Mouse (Mus musculus) embryo, embryonic 11.5 days (tissue): ENCODE results near the gene Fam228a.
"Not testable (repeated sequence)": the region's sequence is repeated elsewhere in the genome, so short reads cannot be mapped to it uniquely, and the experiment has no call there.

Experiments
- DNase-seq: peaks from one replicate; pipeline ENCODE4 v3.0.0-alpha.2; 2012; ENCODE audit warnings: low read depth, low spot score

The Fam228a gene

DNA sequence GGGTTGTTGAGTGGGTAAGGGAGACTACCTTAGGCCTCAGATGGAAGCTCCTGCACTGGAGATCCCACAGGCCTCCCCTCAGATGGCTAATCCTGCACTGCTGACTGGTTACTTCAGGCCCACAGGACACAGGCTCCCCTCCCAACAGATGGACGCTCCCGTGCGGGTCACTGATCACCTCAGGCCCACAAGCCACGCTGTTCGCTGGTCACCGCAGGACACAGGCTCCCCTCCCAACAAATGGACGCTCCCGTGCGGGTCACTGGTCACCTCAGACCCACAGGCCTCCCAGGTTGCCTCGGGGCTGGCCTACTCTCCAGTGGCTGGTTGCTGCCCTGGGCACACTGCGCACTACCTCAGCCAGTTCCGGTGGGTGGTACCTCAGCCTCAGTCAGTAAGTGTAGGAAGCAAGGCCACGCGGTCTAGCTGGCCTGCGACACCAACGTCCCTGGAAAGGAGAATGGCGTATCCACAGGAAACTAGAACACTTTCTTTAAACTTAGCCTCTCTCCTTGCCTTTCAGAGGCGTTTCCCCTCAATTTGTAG is at the start of gene Fam228a:
TSS of gene Fam228a (minus strand) at position 400 of the 546 bp plus-strand sequence.
- DNase-seq = no peak

DNA sequence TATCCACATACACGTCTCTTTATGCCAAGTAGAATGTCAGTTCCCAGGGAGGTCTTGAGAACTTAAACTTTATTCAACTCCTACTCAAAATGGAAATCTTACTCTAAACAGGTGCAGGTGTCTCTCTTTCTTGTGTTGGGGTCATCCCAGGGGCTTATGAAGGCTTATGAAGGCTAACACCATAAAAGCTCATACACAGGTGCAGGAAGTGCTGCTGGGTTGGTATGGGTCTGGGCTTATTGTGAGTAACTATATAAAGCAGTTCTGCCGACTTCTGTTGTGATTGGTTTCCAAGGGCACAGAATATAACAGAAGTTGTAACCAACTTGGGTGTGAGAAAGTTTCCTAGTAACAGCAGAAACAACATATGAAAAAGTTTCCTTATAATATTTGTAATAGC is 46.2 kb upstream of the Fam228a start:
- no peak for DNase-seq

DNA sequence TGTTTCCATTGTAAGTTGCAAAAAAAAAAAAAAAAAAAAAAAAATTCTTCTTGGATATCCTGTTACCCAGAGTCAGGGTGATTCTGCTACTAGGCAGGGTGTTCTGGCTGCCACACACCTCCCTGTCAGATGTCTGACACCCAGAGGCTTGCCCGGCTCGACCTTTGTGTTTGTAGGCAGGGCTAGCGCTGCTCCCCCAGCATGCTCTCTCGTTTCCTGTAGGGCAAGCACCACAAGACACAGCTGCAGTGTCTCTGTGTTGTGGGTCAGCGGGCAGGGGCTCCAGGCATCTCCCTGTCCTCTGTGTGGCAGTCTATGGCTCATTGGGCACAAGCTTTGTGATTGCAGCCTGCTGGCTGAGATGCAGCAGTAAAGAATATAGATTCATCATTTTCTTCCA is 45.4 kb upstream of the Fam228a start:
- no peak for DNase-seq

DNA sequence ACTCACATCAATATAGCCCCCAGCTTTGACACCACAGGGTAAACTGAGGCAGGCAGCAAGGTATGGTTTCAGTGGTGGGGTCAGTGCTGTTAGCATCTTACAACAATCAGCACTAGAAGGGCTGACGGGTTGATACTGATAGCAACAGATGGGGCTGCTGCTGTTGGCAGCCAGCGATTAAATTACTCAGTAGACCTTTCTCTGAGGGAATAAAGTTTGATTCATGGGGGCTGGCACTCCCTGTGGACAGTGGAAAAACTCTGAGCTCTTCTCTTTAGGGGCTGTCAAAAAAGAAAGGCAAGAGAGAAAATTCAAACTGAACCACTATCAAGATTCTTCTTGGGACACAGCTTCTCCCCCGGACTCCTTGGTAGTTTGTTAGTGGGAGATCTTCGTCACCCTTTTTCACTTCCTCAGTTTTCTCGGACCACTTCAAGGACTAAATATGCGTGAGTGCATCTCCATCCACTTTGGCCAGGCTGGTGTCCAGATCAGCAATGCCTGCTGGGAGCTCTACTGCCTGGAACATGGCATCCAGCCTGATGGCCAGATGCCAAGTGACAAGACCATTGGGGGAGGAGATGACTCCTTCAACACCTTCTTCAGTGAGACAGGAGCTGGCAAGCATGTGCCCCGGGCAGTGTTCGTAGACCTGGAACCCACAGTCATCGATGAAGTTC is 43.6 kb upstream of the Fam228a start:
- not testable (repeated sequence) for DNase-seq

DNA sequence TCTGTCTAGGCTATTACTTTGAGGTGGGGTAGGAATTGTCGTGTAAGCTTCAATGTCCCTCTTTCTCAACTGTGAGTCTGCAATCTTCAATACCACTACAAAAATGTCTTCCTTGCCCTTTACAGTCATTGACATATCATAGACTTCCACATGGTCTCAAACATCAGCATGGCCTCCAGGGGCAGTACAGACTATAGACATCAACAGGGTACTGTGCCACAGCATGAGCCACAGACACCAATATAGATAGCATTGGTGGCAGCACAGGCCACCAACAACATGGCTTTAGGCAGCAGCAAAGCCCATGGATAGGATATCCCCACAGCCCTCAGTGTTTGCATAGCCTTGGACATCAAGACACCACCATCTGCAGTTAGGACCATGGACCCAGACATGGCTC is 43.0 kb upstream of the Fam228a start:
- no peak for DNase-seq

DNA sequence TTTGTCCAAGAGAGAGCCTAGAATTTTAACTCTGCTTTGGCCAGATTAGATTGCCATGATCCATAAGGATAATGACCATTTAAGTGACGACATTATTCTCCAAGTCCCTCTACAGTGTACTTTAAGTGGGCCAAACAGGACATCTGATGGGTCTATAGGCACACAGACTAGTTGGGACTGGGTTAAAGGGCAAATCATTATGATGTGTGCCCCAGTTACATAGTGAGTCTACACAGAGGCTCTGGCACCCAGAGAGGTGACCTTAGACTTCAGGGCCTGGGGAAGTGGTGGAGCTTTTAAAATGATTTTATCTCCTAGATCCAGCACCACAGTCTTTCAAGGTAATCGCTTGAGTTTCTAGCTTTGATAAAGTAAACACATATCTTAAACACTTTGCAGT is 42.0 kb upstream of the Fam228a start:
- no peak for DNase-seq

DNA sequence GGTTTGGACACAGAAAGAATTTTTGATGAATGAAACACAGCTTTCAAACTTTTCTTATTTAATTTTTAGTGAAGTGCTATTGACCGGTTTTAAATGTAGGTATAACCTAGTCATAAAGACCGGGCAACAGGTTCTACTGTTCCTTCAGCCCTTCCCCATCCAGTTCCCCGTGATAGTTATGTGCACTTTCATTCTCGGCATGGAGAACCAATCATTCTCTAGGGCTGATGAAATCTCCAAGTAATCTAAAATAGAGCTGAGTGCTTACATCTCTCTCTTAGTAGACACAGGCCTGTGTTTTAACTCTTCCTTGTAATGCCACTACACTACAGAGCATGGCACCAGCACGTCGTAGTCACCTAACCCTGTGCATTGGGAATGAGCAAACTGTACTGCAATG is 39.5 kb upstream of the Fam228a start:
- DNase-seq = no peak

DNA sequence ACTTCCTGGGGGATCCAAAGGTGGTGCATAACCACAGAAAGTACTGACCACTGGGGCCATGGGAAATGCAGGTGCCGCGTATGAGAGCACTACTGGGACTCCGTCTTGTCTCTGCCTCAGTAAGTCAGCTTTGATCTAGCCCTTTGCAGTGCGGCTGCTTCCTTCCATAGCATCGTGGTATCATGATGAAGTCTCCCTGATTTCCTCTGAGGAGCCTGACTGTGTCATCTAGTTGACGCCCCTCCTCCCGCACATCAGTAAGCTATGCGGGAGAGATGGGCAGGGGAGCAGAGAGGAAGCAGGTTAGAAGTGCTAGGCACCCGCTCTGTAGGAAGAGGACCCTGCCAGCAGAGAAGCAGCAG is 37.3 kb upstream of the Fam228a start:
- no peak for DNase-seq

DNA sequence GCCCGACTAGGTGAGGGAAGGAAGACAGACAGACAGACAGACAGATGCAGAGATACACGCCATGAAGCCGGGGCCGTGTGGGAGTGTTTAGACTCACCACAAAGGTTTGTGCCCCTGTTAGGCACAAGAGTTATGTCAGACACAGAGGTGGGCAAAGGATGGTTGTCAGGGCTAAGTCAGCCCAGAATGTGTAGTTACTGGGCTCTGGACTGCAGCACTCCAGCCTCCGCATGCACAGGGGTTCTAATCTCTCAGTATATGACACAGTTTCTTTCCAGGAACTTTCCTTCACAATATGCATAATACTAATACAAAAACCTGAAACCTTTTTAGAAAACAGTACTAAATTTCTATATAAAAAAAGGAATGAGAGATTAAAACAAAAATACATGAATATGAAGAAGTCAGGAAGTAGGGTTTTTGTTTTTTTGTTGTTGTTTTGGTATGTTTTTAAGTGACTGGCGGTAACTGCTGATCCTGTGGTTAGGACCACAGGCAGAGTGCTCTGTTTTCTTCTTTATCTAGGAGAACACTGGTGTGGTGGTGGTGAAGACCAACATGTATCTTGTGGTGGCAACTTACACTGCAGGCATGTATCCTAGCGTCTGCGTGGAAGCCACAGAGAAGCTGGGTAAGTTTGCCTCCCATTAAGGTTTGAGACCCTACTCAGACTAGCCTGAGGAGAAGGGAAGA is 36.8 kb upstream of the Fam228a start:
- no peak for DNase-seq

DNA sequence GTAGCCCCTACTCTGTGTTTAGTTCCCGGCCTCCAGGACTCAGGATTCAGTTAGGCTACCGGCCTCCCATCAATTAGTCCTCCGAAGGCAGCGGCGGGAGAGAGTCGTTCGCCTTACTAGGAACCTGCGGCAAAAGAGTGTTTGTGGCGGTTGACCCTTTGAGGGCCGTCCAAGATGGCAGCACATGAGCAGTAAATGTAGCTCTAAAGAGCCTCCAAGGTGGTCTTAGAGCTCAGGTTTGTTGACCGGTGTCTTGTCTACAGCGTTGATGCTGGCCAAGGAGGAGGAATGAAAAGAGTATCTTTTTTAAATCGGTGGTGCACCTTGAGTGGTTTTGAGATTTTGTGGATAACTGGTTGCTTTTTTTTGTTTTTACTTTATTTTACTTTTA is 31.1 kb upstream of the Fam228a start:
- DNase-seq = no peak

DNA sequence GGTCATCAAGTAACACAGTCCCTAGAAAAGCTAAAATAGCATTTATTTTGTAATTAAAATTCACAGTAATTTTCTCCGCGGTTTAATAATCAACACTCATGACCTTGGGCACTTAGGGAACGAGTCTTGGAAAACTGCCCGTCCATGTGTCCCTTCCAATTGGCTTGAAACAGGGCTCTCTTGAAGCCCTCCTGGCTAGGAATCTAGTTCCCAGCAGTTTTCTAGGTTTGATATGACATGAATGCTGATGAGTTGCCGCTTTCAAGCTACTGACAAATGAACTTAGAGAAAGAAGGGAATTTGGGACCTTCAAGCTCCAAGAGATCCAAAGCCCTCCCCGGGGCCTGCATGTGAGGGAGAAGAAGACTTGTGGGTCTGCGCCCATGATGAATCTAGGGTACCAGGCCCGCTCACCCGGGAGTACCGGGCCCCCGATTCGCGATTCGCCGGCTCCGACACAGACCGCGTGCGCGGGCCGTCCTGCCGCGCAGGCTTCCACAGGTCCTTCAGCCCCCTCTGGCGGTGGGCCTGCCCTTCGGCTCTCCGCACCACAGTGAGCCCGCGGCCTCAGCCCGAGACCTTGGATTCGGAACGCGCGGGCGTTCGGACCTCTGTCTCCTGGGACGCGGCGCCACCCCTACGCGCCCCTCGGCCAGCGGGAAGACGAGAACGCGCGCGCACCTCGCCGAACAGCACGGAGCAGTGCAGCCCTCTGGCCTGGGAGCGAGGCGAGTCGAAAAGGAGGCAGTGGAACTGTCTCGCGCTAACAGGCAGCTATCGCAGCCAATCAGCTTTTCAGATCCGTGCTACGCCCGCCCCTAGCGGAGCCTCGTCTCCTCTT is 30.5 kb upstream of the Fam228a start, which contains the start of the genes Pfn4 and Fam228b:
TSS of gene Pfn4 (plus strand) at position 531 of the 841 bp plus-strand sequence.
TSS of gene Fam228b (minus strand) at position 776 of the 841 bp plus-strand sequence.
- peak; percentile 88 for DNase-seq

DNA sequence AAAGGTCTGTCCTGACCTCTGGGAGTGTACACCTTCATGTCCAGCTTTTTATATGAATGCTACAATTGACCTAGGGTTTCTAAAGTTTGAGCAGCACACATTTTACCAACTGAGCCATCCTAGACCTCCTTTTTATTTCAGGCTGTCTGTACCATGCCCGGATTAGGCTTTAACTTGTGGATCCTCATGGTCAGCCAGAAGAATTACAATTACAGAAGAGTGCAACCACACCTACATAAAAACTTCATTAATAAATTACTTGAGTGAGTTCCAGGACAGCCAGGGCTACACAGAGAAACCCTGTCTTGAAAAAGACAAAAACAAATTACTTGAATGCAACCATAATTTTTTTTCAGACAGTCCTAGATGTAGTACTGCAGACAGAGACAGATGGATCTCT is 18.8 kb upstream of the Fam228a start:
- no peak for DNase-seq

DNA sequence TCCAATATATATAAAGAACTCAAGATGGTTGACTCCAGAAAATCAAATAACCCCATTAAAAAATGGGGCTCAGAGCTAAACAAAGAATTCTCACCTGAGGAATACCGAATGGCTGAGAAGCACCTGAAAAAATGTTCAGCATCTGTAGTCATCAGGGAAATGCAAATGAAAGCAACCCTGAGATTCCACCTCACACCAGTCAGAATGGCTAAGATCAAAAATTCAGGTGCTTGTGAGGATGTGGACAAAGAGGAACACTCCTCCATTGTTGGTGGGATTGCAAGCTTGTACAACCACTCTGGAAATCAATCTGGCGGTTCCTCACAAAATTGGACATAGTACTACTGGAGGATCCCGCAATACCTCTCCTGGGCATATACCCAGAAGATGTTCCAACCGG is 16.2 kb upstream of the Fam228a start:
- not testable (repeated sequence) for DNase-seq

DNA sequence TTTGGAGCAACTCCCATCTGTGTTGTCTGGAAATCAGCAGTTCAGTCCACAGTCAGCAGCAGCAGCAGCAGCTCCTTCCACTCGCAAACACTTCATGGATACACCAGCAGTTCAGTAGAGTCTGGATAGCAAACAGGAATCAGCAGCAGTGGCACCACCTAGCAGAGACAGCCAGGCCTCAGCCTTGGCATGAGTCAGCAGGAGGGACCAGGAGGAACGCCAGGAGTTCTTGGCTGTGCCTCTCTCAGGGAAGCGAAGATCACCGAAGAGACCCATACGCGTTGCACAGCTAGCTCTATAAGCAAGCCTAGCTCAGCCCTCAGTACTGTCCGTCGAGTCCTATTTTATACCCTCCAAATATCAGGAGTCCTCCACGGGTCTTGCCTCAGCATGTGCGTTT is 6.3 kb upstream of the Fam228a start:
- no peak for DNase-seq

DNA sequence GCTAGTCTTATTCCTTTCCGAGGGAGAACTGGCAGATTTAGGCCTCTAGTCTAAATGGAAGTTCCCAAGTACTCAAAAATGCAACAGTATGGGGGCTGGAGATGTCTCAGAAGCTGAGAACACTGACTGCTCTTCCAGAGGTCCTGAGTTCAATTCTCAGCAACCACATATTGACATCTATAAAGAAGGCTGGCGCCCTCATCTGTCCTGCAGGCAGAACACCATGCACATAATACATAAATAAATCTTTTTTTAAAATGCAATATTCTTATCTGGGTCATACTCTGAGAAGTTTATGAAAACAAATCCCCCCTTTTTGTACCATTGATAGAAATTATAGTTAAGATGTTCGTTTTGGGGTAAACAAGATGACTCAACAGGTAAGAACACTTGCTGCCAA is 4.0 kb upstream of the Fam228a start:
- DNase-seq = no peak

DNA sequence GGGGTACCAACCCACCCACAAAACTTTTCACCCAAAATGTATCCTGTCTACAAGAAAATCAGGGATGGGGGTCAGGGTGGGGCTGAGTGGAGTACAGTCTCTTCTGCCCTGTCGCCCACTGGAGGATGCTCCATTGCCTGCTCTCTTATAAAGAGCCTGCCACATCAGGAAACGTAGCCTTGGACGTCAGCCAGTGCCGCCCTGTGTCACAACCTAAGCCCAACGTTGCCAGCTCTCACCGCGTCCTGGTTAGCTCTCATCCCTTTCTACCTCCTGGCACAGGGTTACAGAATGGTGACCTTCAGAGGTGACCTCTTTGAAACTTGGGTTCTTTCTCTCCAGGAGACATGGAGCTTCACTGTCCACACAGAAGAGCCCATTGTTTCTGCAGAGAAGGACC is 2.6 kb upstream of the Fam228a start:
- no peak for DNase-seq

DNA sequence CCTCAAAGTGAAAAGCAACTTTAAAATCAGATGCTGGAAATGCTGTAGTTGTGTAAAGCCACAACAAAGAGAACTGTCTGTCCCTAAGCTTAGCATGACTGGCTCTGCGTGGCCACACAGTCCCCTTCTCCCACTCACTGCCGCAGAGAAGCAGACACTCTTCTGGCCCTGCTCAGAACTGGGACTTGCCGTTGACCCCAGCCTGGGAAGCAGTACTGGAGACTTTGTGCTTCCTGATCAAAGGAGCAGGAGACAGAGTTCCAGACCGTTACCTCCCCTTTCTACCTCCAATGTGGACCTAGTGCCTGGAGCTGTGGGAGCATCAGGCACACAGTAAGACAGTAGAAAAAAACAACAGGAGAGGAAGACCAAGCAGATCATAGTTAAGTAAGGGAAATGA is 5.9 kb downstream of the Fam228a start:
- no peak for DNase-seq

DNA sequence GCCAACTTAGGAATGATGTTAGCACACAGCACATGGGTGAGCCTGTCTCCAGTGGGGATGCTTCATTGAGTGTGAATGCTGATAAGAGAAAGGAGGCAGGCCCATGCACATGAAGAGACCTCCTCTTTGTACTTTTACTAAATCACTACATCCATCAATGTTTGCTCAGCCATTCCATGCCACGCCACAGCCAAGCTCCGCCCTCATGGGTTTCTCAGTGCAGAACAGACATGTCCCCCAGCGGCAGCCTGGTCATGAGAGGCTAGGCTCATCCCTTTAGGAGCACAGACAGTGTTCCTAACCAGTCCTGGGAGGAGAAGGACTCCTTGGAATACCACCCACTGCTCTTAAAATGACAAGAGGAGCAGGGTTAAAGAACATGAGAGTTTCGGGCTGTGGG is 6.6 kb downstream of the Fam228a start:
- DNase-seq = no peak

DNA sequence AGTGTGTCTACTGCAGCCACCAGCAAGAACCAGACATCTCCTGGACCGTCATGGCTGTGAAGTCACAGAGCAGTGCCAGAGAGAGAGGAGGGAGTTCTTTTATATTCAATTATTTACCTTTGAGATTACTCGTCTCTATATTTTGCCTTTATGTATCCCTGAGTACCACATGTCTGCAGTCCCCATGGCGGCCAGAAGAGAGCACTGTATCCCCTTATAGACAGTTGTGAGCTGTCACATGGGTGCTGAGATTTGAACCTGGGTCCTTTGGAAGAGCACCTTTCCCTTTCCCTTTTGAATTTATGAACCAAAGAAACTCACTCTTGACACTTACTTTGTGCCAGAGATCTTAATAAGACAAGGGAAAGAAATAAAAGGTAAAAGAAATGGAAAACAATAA is 9.1 kb downstream of the Fam228a start:
- no peak for DNase-seq

DNA sequence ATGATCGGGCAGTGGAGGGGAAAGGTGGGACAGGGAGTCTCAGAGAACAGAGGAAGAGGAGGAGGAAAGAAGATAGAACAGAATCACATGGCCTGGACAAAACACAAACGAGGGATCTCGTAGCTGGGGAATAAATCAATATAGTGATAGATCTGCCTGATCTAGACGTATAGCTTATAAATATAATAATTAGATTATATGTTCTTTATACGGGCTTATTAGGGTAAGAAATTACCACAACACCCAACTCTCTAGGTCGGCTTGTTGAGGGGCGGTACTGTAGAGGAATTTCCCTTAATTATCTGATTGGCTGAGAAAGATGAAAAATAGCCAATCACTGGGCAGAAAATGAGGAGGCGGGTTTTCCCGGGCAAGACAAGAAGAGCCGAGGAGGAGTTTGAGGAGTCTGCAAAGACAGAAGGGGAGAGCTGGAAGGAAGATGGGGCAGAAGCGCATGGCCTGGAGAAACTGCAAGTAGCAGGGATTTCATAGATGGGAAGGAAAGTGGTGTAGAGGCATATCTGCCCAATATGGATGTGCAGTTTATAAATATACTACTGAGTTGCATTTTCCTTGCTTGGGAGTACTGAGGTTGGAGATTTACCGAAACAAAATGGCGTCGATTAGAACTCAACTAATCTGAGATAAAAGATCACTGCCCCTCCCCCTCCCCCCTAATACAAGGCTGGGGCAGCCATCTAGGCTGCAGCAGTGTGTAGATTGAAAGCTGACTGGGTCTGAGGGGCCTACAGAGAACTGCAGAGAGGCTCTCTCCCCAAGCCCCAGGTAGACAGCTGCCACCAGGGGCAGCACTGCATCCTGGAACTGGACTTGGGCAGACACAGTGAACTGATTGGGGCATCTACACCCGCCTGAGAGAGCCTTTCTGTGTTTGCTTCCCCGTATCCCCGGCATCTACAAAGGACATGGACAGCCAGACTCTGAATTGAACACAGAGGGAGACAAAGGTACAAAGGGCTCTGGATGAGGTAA is 18.2 kb downstream of the Fam228a start:
- no peak for DNase-seq
